Mouse (Mus musculus) forebrain, embryonic 10.5 days (tissue): ENCODE measurements around the gene Cdc14a. TPM values are rescaled to one million over a fixed set of nuclear protein-coding genes. Genes with fewer than 3 reads are reported as not detected.

Experiments used
- DNase-seq: peaks from one replicate; pipeline ENCODE4 v3.0.0-alpha.2; 2017; ENCODE audit warnings: low spot score; ENCODE audit errors: extremely low spot score
- H3K27ac ChIP-seq: fragments of 300-500 bp; sonication (generic); 2 replicates; pipeline ENCODE4 v1.5.1; 2016; ENCODE audit warnings: mild to moderate bottlenecking
- H3K27me3 ChIP-seq: fragments of 300-500 bp; sonication (generic); 2 replicates; pipeline ENCODE4 v1.6.1; 2016; ENCODE audit warnings: mild to moderate bottlenecking; ENCODE audit not compliant: poor library complexity, severe bottlenecking
- H3K36me3 ChIP-seq: fragments of 300-500 bp; sonication (generic); replicated peaks from 2 replicates; pipeline ENCODE4 v1.6.1; 2016; ENCODE audit warnings: mild to moderate bottlenecking, moderate library complexity
- H3K4me1 ChIP-seq: fragments of 300-500 bp; sonication (generic); 2 replicates; pipeline ENCODE4 v1.6.1; 2016
- H3K4me3 ChIP-seq: fragments of 300-500 bp; sonication (generic); 2 replicates; pipeline ENCODE4 v1.5.1; 2016; ENCODE audit warnings: mild to moderate bottlenecking, moderate library complexity
- H3K9me3 ChIP-seq: fragments of 300-500 bp; sonication (generic); 2 replicates; pipeline ENCODE4 v1.6.1; 2016; ENCODE audit warnings: mild to moderate bottlenecking, moderate library complexity
- WGBS: fragments of 180-500 bp; shearing (Covaris S2); methylation state at CpG from one replicate; pipeline ENCODE4 v1.1.7; 2016; 5-methylcytosine and 5-hydroxymethylcytosine counted together
- polyA plus RNA-seq: library from polyadenylated mRNA; unstranded; fragments of >200 nt; fragmentation: Nextera tagmentation; extraction: Ambion mirVana; gene quantifications from 2 replicates; pipeline ENCODE4 v1.2.1, GENCODE M21; 2016

Gene Cdc14a
- polyA plus RNA-seq, 1 experiment from 2014 or later, result 19.7 TPM

- no peaks in the 10 kb centered on the region for H3K9me3 ChIP-seq
- H3K4me3 ChIP-seq, result no peak overlapping the region
- H3K4me1 ChIP-seq, result peaks cover 11% of the 10 kb centered on the region
- 89% methylated on average over 4 of the region's 4 CpGs for WGBS
- H3K27ac ChIP-seq, result no peak overlapping the region
- no peaks in the 10 kb centered on the region for H3K27me3 ChIP-seq
- H3K36me3 ChIP-seq, result no peaks in the 10 kb centered on the region
- DNase-seq, result no peak
Measured at GRCm38 (mm10) chr3:116229336-116229735, 194.5 kb downstream of the Cdc14a start.

DNA sequence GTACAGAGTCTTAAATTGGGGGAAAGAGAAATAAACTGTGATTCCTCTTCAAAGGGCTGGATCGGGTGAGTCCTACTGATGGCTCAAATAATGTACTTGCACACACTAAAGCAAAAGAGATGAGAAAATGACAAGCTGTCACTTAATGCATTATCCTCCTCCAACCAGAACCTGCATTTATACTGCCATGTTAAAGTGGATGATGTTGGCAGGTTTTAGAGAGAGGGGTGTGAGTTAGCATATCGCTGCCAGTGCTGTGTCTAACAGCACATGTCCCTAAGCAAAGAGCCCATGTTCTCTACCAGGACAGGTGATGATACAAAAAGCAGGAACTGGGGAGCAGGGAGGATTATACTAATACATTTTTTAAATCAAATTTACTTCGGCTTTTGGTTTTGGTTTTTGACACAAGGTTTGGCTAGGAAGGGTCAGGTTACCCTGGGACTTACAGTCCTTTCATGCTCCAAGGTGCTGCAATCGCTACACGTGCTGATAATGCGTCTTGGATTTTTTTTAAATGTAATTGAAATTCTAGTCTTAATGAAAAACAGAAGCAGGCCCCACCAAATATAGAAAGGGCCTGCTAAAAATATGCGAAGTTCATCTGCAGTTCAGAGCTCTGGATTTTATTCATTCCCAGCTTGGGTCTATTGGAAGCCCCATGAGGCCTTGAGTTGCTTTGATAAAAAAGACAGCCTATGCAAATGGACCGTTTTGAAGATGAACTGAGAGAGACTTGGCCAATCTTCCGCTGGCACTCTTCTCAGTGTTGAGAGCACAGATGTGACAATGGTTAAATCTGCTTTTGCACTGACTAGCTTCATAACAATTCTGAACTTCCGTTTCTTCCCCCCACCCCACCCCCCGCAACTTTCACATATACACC is 195.2 kb downstream of the Cdc14a start:
- no peak for DNase-seq
- Histone ChIP-seq H3K4me3 (no peak overlapping the region), H3K27me3 (no peaks in the 10 kb centered on the region), H3K36me3 (no peaks in the 10 kb centered on the region), H3K4me1 (peaks cover 11% of the 10 kb centered on the region), H3K27ac (no peak overlapping the region), H3K9me3 (no peaks in the 10 kb centered on the region)
- 59% methylated on average over 11 of the region's 11 CpGs for WGBS

DNA sequence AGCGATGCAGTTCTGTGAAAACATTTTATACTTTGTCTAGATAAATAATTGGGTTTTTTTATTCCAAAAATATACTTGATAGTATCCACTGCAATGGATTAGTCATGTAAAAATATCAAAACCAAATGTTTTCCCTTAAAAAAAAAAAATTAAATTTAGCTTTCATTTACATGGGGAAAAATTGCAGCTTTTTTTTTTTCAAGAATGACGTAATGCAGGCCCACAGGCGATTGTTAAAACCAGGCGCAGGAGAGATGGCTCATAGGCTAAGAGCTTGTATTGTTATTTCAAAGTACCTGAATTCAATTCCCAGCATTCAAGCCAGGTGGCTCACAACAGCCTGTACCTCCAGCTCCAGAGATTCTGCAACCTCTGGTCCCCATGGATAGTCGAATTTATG is 196.4 kb downstream of the Cdc14a start:
- H3K4me3 ChIP-seq, result no peak overlapping the region
- 78% methylated on average over 5 of the region's 5 CpGs for WGBS
- no peaks in the 10 kb centered on the region for H3K9me3 ChIP-seq
- no peak overlapping the region for H3K27ac ChIP-seq
- no peaks in the 10 kb centered on the region for H3K36me3 ChIP-seq
- H3K4me1 ChIP-seq, result peaks cover 18% of the 10 kb centered on the region
- no peaks in the 10 kb centered on the region for H3K27me3 ChIP-seq
- no peak for DNase-seq

DNA sequence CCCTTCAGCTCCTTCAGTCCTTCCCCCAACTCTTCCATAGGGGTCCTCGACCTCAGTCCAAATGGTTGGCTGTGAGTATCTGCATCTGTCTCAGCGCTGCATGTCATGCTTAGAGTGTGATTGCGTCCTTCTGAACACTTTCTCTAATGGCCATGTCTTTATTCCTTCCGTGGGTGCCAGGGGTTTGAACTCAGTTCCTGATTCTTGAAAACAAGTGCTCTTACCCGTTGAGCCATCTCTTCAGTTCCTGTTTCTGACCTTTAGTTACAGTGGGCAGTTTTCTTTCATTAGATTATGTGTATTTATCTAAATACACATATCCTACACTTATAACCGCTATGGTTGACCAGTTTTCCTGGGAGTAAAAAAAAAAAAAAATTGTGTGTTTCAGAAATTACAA is 196.9 kb downstream of the Cdc14a start:
- peaks cover 21% of the 10 kb centered on the region for H3K4me1 ChIP-seq
- H3K9me3 ChIP-seq, result no peaks in the 10 kb centered on the region
- no peaks in the 10 kb centered on the region for H3K36me3 ChIP-seq
- no peak overlapping the region for H3K4me3 ChIP-seq
- WGBS, result 87% methylated on average over 6 of the region's 6 CpGs
- no peak overlapping the region for H3K27ac ChIP-seq
- 0 out of 2 replicates have a peak, but pooled peaks cover 1% of the 10 kb centered on the region for H3K27me3 ChIP-seq
- DNase-seq, result no peak

Other genes starting within 250 kb of the Cdc14a start
- gene Gpr88, start 170.5 kb downstream of the Cdc14a start, polyA plus RNA-seq, result not detected in 2 replicates
- gene Rtca, start 84.2 kb upstream of the Cdc14a start, polyA plus RNA-seq, result 117 and 118 TPM in 2 replicates
- 11.4 and 12.4 TPM in 2 replicates for gene Dbt, start 89.0 kb upstream of the Cdc14a start, polyA plus RNA-seq
- 0.49 and 0.73 TPM in 2 replicates for gene Lrrc39, start 138.9 kb upstream of the Cdc14a start, polyA plus RNA-seq
- 42.7 and 43.1 TPM in 2 replicates for gene Sass6, start 170.9 kb upstream of the Cdc14a start, polyA plus RNA-seq
- gene Trmt13, start 190.6 kb upstream of the Cdc14a start, polyA plus RNA-seq, result 22.5 and 23.7 TPM in 2 replicates
- 82.2 and 84.4 TPM in 2 replicates for gene Mfsd14a, start 238.6 kb upstream of the Cdc14a start, polyA plus RNA-seq